Comparison of ENCODE assay signal across 12 mouse cellular contexts in the genomic region with DNA sequence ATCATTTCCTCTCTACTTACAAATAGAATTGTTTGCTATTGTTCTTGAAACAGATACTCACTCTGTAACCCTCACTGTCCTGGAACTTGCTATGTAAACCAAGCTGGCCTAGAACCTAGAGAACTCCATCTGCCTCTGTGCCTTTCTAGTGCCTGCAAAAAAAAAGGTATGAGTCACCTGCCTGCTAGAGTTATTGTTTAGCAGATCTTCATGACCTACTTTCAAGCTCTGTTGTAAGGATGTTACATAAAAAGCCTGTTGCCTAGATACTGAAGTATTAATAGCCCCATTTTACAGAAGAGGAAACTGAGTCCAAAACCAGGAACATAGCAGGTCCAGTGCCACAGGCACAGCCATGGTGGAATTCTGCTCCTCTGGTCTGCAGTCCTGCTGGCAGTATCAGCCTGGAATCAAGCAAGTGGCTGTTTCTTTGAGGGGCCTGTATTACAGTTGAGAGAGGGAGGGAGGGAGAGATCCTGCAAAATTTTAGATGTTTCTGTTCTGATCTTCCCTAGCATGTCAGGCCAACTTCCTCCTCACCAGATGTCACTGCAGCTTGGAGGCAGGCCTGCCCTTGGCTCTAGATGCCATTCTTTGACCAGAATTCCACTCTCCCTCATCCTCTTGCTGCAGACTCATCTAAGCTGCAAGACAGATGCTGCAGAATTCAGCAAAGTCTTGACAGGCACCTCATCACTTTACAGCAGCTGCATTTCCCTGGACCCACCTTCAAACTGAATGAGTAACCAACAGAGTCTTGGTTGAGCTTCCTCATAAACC.
DNase-seq lines count a peak whose midpoint lies in the region; ATAC-seq and TF ChIP-seq lines count a peak whose summit lies in the region.
"Had no signal": no experiment of that assay in that cellular context is flagged by ENCODE, and none has a peak within 500 bp of the region (broad histone marks: within the 10 kb centered on the region; RNA-seq: fewer than 3 reads in every experiment).

No protein-coding gene starts in this region.

- peak overlapping the region; percentile 4; the same call in 1 of the 2 replicates for H3K27ac ChIP-seq in cortical plate, adult 2 months (ENCODE audit: insufficient read depth, low read length)
- no peak overlapping the region for H3K27ac ChIP-seq in heart, embryonic 11.5 days (ENCODE audit: low read depth, low read length)
- H3K27ac ChIP-seq: limb, embryonic 12.5 days had no signal

- intact Hi-C loops in left cerebral cortex, postnatal 10 days (cut with DNase I), result no loop called here

- no peaks in the 10 kb centered on the region for H3K27me3 ChIP-seq in heart, embryonic 11.5 days (ENCODE audit: control insufficient read depth, insufficient read depth, low read length)
- H3K27me3 ChIP-seq: limb, embryonic 12.5 days; megakaryocyte, embryonic 14.5 days had no signal

- H3K9me3 ChIP-seq in heart, embryonic 11.5 days (replicated peaks; ENCODE audit: control insufficient read depth, low read length), result no peaks in the 10 kb centered on the region
- H3K9me3 ChIP-seq: limb, embryonic 12.5 days; megakaryocyte, embryonic 14.5 days had no signal

- no peak for TF ChIP-seq POLR2A in cortical plate, adult 2 months (IDR thresholded peaks at IDR 0.05; ENCODE audit: extremely low read depth, insufficient read depth, low read length)
- TF ChIP-seq POLR2A in lung, adult 2 months (IDR thresholded peaks at IDR 0.05; ENCODE audit: borderline replicate concordance, extremely low read depth, low read depth, low read length), result no peak

- H3K4me2 ChIP-seq in heart, embryonic 11.5 days, result no peak overlapping the region
- H3K4me2 ChIP-seq: limb, embryonic 12.5 days had no signal

- H3K4me3 ChIP-seq in cortical plate, adult 2 months (ENCODE audit: insufficient read depth, low read length), result no peak overlapping the region
- H3K4me3 ChIP-seq in heart, embryonic 11.5 days (ENCODE audit: low read depth, low read length), result no peak overlapping the region
- H3K4me3 ChIP-seq in lung, adult 2 months (replicated peaks; ENCODE audit: extremely low read depth, low read depth, low read length), result no peak overlapping the region
- H3K4me3 ChIP-seq: limb, embryonic 12.5 days; megakaryocyte, embryonic 14.5 days had no signal

- DNase-seq in cerebellum, adult 11 months, result peak; percentile 8
- DNase-seq in cerebellum, adult 11-12 months, result no peak
- DNase-seq in left cerebral cortex, adult 11 months (ENCODE audit: low spot score), result peak; percentile 27
- no peak for DNase-seq in left cerebral cortex, postnatal 10 days (ENCODE audit: extremely low spot score in 1 of 2, low spot score in 2 of 2)
- DNase-seq in right cerebral cortex, postnatal 10 days (ENCODE audit: low spot score in 2 of 2), result peak; percentile 34 to 50
- no peak for DNase-seq in lung, adult 2 months
- DNase-seq: adrenal gland, postnatal 14 days; B cell, adult 2 months had no signal

- H3K9ac ChIP-seq in heart, embryonic 11.5 days (ENCODE audit: low read depth, low read length), result no peak overlapping the region
- H3K9ac ChIP-seq: limb, embryonic 12.5 days had no signal

- H3K36me3 ChIP-seq in heart, embryonic 11.5 days (ENCODE audit: control insufficient read depth, insufficient read depth, low read length), result no peaks in the 10 kb centered on the region
- H3K36me3 ChIP-seq: limb, embryonic 12.5 days had no signal

- peaks cover 4% of the 10 kb centered on the region for H3K4me1 ChIP-seq in cortical plate, adult 2 months (ENCODE audit: control insufficient read depth, insufficient read depth, low read length)
- no peaks in the 10 kb centered on the region for H3K4me1 ChIP-seq in heart, embryonic 11.5 days (ENCODE audit: control insufficient read depth, insufficient read depth, low read length)
- peaks cover 3% of the 10 kb centered on the region for H3K4me1 ChIP-seq in lung, adult 2 months (ENCODE audit: control insufficient read depth, insufficient read depth, low read length)

- TF ChIP-seq CTCF in cortical plate, adult 2 months (IDR thresholded peaks at IDR 0.05; ENCODE audit: extremely low read depth, insufficient read depth, low read length), result no peak
- TF ChIP-seq CTCF in lung, adult 2 months (IDR thresholded peaks at IDR 0.05; ENCODE audit: insufficient read depth, low read length), result no peak

- no peak for ATAC-seq in heart, embryonic 11.5 days (replicated peaks; ENCODE audit: insufficient number of reproducible peaks, low FRiP score, low TSS enrichment)

Comparison
In these comparisons a context has a peak if more than half of its experiments do, and no peak if none do; other contexts are left out.
1. DNase-seq: peak in cerebellum, adult 11 months (single experiment), left cerebral cortex, adult 11 months (single experiment) and right cerebral cortex, postnatal 10 days (2 of 2); none in cerebellum, adult 11-12 months (single experiment), left cerebral cortex, postnatal 10 days (0 of 2) and lung, adult 2 months (single experiment).